Mouse (Mus musculus) liver, adult 2 months (tissue): ENCODE results near the gene Runx1. TPM values are rescaled to one million over a fixed set of nuclear protein-coding genes. Genes with fewer than 3 reads are reported as not detected.

Source experiments
- DNase-seq: peaks from one replicate; pipeline ENCODE4 v3.0.0-alpha.2; 2011; ENCODE audit warnings: low read depth, low spot score; ENCODE audit errors: extremely low read depth
- H3K27ac ChIP-seq: fragments of 200-500 bp; replicated peaks from 2 replicates; pipeline ENCODE4 v1.5.1; 2012; ENCODE audit warnings: low read depth, mild to moderate bottlenecking, control low read depth, inconsistent platforms, low read length; ENCODE audit not compliant: insufficient read depth
- H3K27me3 ChIP-seq: fragments of 200-500 bp; 2 replicates; pipeline ENCODE4 v1.6.1; 2012; ENCODE audit warnings: mild to moderate bottlenecking, moderate library complexity, low read length, inconsistent platforms; ENCODE audit not compliant: control insufficient read depth, insufficient read depth
- H3K36me3 ChIP-seq: fragments of 200-500 bp; 2 replicates; pipeline ENCODE4 v1.6.1; 2012; ENCODE audit warnings: low read length, inconsistent platforms; ENCODE audit not compliant: control insufficient read depth, insufficient read depth
- H3K4me1 ChIP-seq: fragments of 200-500 bp; 2 replicates; pipeline ENCODE4 v1.6.1; 2011; ENCODE audit warnings: low read length; ENCODE audit not compliant: control insufficient read depth, insufficient read depth
- H3K4me3 ChIP-seq: fragments of 200-500 bp; 2 replicates; pipeline ENCODE4 v1.5.1; 2011; ENCODE audit warnings: low read depth, mild to moderate bottlenecking, control low read depth, low read length, moderate library complexity; ENCODE audit not compliant: insufficient read depth
- H3K79me2 ChIP-seq: fragments of 200-500 bp; 2 replicates; pipeline ENCODE4 v1.6.1; 2012; ENCODE audit warnings: inconsistent platforms, mild to moderate bottlenecking, low read length, moderate library complexity; ENCODE audit not compliant: control insufficient read depth, insufficient read depth
- H3K9ac ChIP-seq: fragments of 200-500 bp; 2 replicates; pipeline ENCODE4 v1.6.1; 2012; ENCODE audit warnings: low read depth, mild to moderate bottlenecking, control low read depth, inconsistent platforms, low read length
- CTCF ChIP-seq: fragments of 200-500 bp; IDR thresholded peaks from 2 replicates; pipeline ENCODE4 v1.5.1; 2011; ENCODE audit warnings: low read depth, low read length, control low read depth
- POLR2A ChIP-seq: fragments of 200-500 bp; IDR thresholded peaks from 2 replicates; pipeline ENCODE4 v1.6.1; 2011; ENCODE audit warnings: low read length, control low read depth; ENCODE audit not compliant: insufficient read depth; ENCODE audit errors: extremely low read depth
- WGBS: fragments of 180-500 bp; shearing (Covaris S2); methylation state at CpG from one replicate; pipeline ENCODE4 v1.1.7; 2018; 5-methylcytosine and 5-hydroxymethylcytosine counted together
- polyA plus RNA-seq: library from polyadenylated mRNA; depleted of rRNA; stranded (reverse); fragments of >200 nt; gene quantifications from 2 replicates; pipeline ENCODE4 v1.2.3, GENCODE M21; 2012
- total RNA-seq: library from RNA; depleted of rRNA; stranded (reverse); fragments of >200 nt; gene quantifications from 2 replicates; pipeline ENCODE4 v1.2.3, GENCODE M21; 2014

The Runx1 gene
- total and polyA plus RNA-seq, 2 experiments: 0.55 to 0.74 TPM

DNA sequence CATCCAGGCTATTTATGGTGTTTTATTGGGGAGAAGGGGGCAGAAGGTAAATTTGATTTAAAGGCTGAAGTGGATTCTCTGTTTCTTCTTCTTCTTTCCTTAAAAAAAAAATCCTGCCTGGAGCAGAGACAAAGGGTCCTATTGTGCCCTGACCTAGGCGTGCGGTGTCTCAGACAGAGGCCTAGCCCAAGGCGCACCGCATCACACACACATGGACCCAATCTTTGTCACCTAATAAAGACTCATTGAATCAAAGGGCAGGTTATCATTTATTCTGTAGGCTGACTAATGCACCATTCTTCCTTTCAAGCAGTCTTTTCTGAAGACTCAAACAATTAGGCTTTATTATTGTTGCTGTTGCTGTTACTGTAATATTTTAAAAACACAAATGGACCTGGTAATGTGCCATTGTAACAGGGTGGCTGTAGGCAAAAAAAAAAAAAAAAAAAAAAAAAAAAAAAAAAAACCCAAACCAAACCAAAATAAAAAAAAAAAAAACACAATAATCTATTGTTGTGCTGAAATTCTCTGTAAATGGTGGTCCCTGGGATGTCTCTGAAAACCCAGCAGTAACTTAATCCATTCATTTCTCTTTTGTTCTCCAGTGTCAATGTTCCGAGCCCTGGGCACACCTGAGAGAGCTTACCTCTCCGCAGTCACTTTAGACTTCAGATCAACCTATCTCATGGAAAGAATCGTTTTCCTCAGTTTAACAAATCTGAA lies 86.7 kb downstream of the Runx1 start:
- no peak overlapping the region for H3K27ac ChIP-seq
- no peaks in the 10 kb centered on the region for H3K36me3 ChIP-seq
- no peak for TF ChIP-seq CTCF
- TF ChIP-seq POLR2A: no peak
- no peak overlapping the region for H3K4me3 ChIP-seq
- no peaks in the 10 kb centered on the region for H3K27me3 ChIP-seq
- DNase-seq: no peak
- no peaks in the 10 kb centered on the region for H3K79me2 ChIP-seq
- WGBS: 90% methylated on average over 7 of the region's 7 CpGs
- no peak overlapping the region for H3K9ac ChIP-seq
- no peaks in the 10 kb centered on the region for H3K4me1 ChIP-seq

DNA sequence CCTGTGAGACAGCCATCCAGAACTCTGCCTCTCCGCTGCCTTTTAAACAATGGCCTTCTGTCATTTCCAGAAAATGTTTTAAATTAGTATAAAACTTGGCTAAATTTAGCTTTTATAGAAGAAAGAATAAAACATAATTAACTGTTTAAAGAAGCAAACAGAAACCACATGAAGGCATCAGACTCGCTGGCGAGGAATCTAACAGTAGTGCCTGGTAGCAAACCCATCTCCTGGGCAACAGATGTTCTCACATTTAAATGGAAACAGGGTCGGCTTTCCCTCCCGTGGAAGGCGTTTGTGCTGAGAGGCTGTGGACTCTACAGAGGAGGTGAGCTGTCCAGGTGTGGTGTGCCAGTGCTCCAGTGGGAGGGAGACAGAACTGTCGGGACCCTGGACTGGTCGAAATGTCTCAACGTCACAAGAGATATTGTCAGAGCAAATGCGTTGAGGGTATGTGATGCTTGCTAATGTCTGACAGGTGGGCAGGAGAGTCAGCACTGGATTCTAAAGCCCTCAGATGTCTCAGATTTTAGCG lies 87.4 kb downstream of the Runx1 start:
- no peak overlapping the region for H3K9ac ChIP-seq
- H3K79me2 ChIP-seq: no peaks in the 10 kb centered on the region
- no peak overlapping the region for H3K27ac ChIP-seq
- no peaks in the 10 kb centered on the region; the same call in 1 of the 2 replicates for H3K27me3 ChIP-seq
- H3K4me3 ChIP-seq: no peak overlapping the region
- WGBS: 80% methylated on average over 11 of the region's 11 CpGs
- no peaks in the 10 kb centered on the region for H3K4me1 ChIP-seq
- TF ChIP-seq POLR2A (no peak), CTCF (no peak)
- no peak for DNase-seq
- no peaks in the 10 kb centered on the region for H3K36me3 ChIP-seq

GRCm38 (mm10) chr16:92726870-92727269 lies 99.1 kb downstream of the Runx1 start:
- WGBS: 90% methylated on average over 9 of the region's 9 CpGs
- no peak overlapping the region for H3K27ac ChIP-seq
- no peaks in the 10 kb centered on the region for H3K36me3 ChIP-seq

GRCm38 (mm10) chr16:92724526-92724925 lies 101.4 kb downstream of the Runx1 start:
- Histone ChIP-seq H3K79me2 (no peaks in the 10 kb centered on the region), H3K9ac (no peak overlapping the region), H3K4me1 (no peaks in the 10 kb centered on the region), H3K4me3 (no peak overlapping the region), H3K27me3 (no peaks in the 10 kb centered on the region; the same call in 1 of the 2 replicates), H3K36me3 (no peaks in the 10 kb centered on the region), H3K27ac (no peak overlapping the region)
- WGBS: 77% methylated on average over 3 of the region's 3 CpGs
- DNase-seq: no peak
- TF ChIP-seq CTCF (no peak), POLR2A (no peak)

More at GRCm38 (mm10) chr16:92726870-92727269, 99.1 kb downstream of the Runx1 start:
- H3K79me2 ChIP-seq: no peaks in the 10 kb centered on the region
- H3K9ac ChIP-seq: no peak overlapping the region
- H3K4me1 ChIP-seq: no peaks in the 10 kb centered on the region
- H3K27me3 ChIP-seq: no peaks in the 10 kb centered on the region; the same call in 1 of the 2 replicates
- H3K4me3 ChIP-seq: no peak overlapping the region
- DNase-seq: no peak
- TF ChIP-seq POLR2A: no peak
- no peak for TF ChIP-seq CTCF

- H3K27ac ChIP-seq: no peak overlapping the region
- H3K9ac ChIP-seq: no peak overlapping the region
- TF ChIP-seq POLR2A: no peak
- TF ChIP-seq CTCF: no peak
- WGBS: 90% methylated on average over 10 of the region's 10 CpGs
- H3K4me1 ChIP-seq: no peaks in the 10 kb centered on the region
- H3K79me2 ChIP-seq: no peaks in the 10 kb centered on the region
- no peaks in the 10 kb centered on the region; the same call in 1 of the 2 replicates for H3K27me3 ChIP-seq
- H3K4me3 ChIP-seq: no peak overlapping the region
- H3K36me3 ChIP-seq: no peaks in the 10 kb centered on the region
- no peak for DNase-seq
These were observed 105.3 kb downstream of the Runx1 start for GRCm38 (mm10) chr16:92720678-92721077.

- Histone ChIP-seq H3K79me2 (no peaks in the 10 kb centered on the region), H3K27ac (no peak overlapping the region), H3K36me3 (no peaks in the 10 kb centered on the region), H3K4me3 (no peak overlapping the region), H3K27me3 (no peaks in the 10 kb centered on the region; the same call in 1 of the 2 replicates), H3K4me1 (no peaks in the 10 kb centered on the region), H3K9ac (no peak overlapping the region)
- 91% methylated on average over 6 of the region's 6 CpGs for WGBS
- no peak for DNase-seq
- TF ChIP-seq CTCF: no peak
- TF ChIP-seq POLR2A: no peak
These were observed 106.2 kb downstream of the Runx1 start for GRCm38 (mm10) chr16:92719725-92720124.
